Comparison of ENCODE assay signal across 8 mouse cellular contexts in genomic region chr7:65862473-65863176, GRCm38 (mm10). TPM values are rescaled to one million over a fixed set of nuclear protein-coding genes. Genes with fewer than 3 reads are reported as not detected.
A peak's percentile ranks its signal among the peaks of the same experiment; 100 is the strongest.
DNase-seq lines count a peak whose midpoint lies in the region; ATAC-seq lines count a peak whose summit lies in the region.

No protein-coding gene starts in this region.

- DNase-seq in adrenal gland, adult 2 months, result peak; percentile 44
- no peak for DNase-seq in adrenal gland, postnatal 25 days
- no peak for DNase-seq in lung, postnatal 14 days
- no peak for DNase-seq in right cerebral cortex, postnatal 14 days
- DNase-seq in left cerebral cortex, postnatal 10 days (ENCODE audit: extremely low spot score in 1 of 2, low spot score in 2 of 2), result no peak

- no peaks in the 10 kb centered on the region for H3K36me3 ChIP-seq in lung, embryonic 16.5 days (ENCODE audit: control insufficient read depth, insufficient read depth, low read length)
- H3K36me3 ChIP-seq in limb, embryonic 13.5 days, result no peaks in the 10 kb centered on the region
- no peaks in the 10 kb centered on the region for H3K36me3 ChIP-seq in stomach, embryonic 14.5 days (ENCODE audit: control insufficient read depth, insufficient read depth, low read length)

- peak overlapping the region; percentile 99 for H3K4me2 ChIP-seq in lung, embryonic 16.5 days (ENCODE audit: low read depth, low read length)
- peak overlapping the region; percentile 98 for H3K4me2 ChIP-seq in limb, embryonic 13.5 days (replicated peaks)
- peak overlapping the region; percentile 96 for H3K4me2 ChIP-seq in stomach, embryonic 14.5 days (replicated peaks; ENCODE audit: low read depth, low read length)

- intact Hi-C loops in left cerebral cortex, postnatal 10 days (cut with DNase I), result no loop called here

- peak overlapping the region; percentile 67 for H3K4me3 ChIP-seq in lung, embryonic 16.5 days (ENCODE audit: low read length)
- H3K4me3 ChIP-seq in limb, embryonic 13.5 days, result peak overlapping the region; percentile 65
- peak overlapping the region; percentile 58 for H3K4me3 ChIP-seq in stomach, embryonic 14.5 days (ENCODE audit: low read depth, low read length)

- WGBS in lung, embryonic 16.5 days, result 2% methylated on average over 56 of the region's 61 CpGs
- 3% methylated on average over 54 of the region's 61 CpGs for WGBS in limb, embryonic 13.5 days
- WGBS in stomach, embryonic 14.5 days, result 3% methylated on average over 61 of the region's 61 CpGs

- peaks cover 5% of the 10 kb centered on the region for H3K4me1 ChIP-seq in lung, embryonic 16.5 days (replicated peaks; ENCODE audit: control insufficient read depth, insufficient read depth, low read length)
- H3K4me1 ChIP-seq in limb, embryonic 13.5 days, result peaks cover 35% of the 10 kb centered on the region
- H3K4me1 ChIP-seq in stomach, embryonic 14.5 days (ENCODE audit: control insufficient read depth, insufficient read depth, low read length), result no peaks in the 10 kb centered on the region

- no peaks in the 10 kb centered on the region for H3K9me3 ChIP-seq in lung, embryonic 16.5 days (ENCODE audit: control insufficient read depth, low read length)
- no peaks in the 10 kb centered on the region for H3K9me3 ChIP-seq in limb, embryonic 13.5 days
- H3K9me3 ChIP-seq in stomach, embryonic 14.5 days (ENCODE audit: control insufficient read depth, low read depth, low read length), result no peaks in the 10 kb centered on the region

- no peak overlapping the region for H3K27ac ChIP-seq in lung, embryonic 16.5 days (ENCODE audit: low read length)
- H3K27ac ChIP-seq in limb, embryonic 13.5 days, result no peak overlapping the region
- no peak overlapping the region for H3K27ac ChIP-seq in stomach, embryonic 14.5 days (ENCODE audit: low read length)

- peak; percentile 26 for ATAC-seq in lung, embryonic 16.5 days (ENCODE audit: low read depth)
- no peak for ATAC-seq in limb, embryonic 13.5 days (ENCODE audit: low FRiP score, low read depth)
- ATAC-seq in stomach, embryonic 14.5 days (ENCODE audit: insufficient number of reproducible peaks, insufficient read depth, low FRiP score, low read depth), result no peak

- H3K9ac ChIP-seq in lung, embryonic 16.5 days (ENCODE audit: low read length), result peak overlapping the region; percentile 70
- H3K9ac ChIP-seq in limb, embryonic 13.5 days, result peak overlapping the region; percentile 77
- H3K9ac ChIP-seq in stomach, embryonic 14.5 days (replicated peaks; ENCODE audit: low read depth, low read length), result peak overlapping the region; percentile 32; the same call in 1 of the 2 replicates

- peaks cover 45% of the 10 kb centered on the region for H3K27me3 ChIP-seq in lung, embryonic 16.5 days (ENCODE audit: control insufficient read depth, insufficient read depth, low read depth, low read length)
- H3K27me3 ChIP-seq in limb, embryonic 13.5 days, result peaks cover 60% of the 10 kb centered on the region
- no peaks in the 10 kb centered on the region for H3K27me3 ChIP-seq in stomach, embryonic 14.5 days (ENCODE audit: control insufficient read depth, insufficient read depth, low read length)

RNA-seq across cellular contexts. Expression of gene Pcsk6, which starts 1.1 kb away (rescaled TPM):
- 10 to 100 TPM; 23.0 to 34.8 TPM for total RNA-seq in adrenal gland, adult 2 months (2021)
- 7.0 and 9.8 TPM in 2 replicates for polyA plus RNA-seq in adrenal gland, adult 2 months (2012; rRNA removed)
- 11.6 and 20.8 TPM in 2 replicates for total RNA-seq in adrenal gland, postnatal 25 days (2021)
- 7.4 and 8.5 TPM in 2 replicates for polyA plus RNA-seq in lung, embryonic 16.5 days (2015; fragmentation: Nextera tagmentation; extraction: Ambion mirVana)
- 7.4 and 8.0 TPM in 2 replicates for polyA plus RNA-seq in limb, embryonic 13.5 days (2015; fragmentation: Nextera tagmentation; extraction: Ambion mirVana)
- 4.3 and 4.9 TPM in 2 replicates for polyA plus RNA-seq in stomach, embryonic 14.5 days (2014; fragmentation: Nextera tagmentation; extraction: Ambion mirVana)
- 1 to 10 TPM; 7.6 to 7.7 TPM for total RNA-seq in left cerebral cortex, postnatal 10 days (2021)
